Mouse (Mus musculus) megakaryocyte, adult 5-6 weeks (primary cell): ENCODE results near the gene Ear6. TPM values are rescaled to one million over a fixed set of nuclear protein-coding genes. Genes with fewer than 3 reads are reported as not detected.
"Not testable (repeated sequence)": the region's sequence is repeated elsewhere in the genome, so short reads cannot be mapped to it uniquely, and the experiment has no call there.

Source experiments
- ATAC-seq: 2 replicates; pipeline ENCODE4 v1.8.0; 2016; ENCODE audit warnings: mild to moderate bottlenecking, inconsistent platforms; ENCODE audit not compliant: poor library complexity, severe bottlenecking
- total RNA-seq, 2 experiments: library from RNA; stranded (forward) in 1 of 2; stranded (reverse) in 1 of 2; fragments of 153-499, 151-499 nt in 1 of 2; fragments of 221-1000, 200-1000 nt in 1 of 2; gene quantifications; 2 replicates each; pipeline versions ENCODE4 v1.2.3 to v1.2.4; 2015 to 2017

Gene Ear6
- total RNA-seq (2015) (69.3 and 75.6 TPM in 2 replicates), total RNA-seq (2017) (89.1 and 124 TPM in 2 replicates)

- ATAC-seq = no peak
Measured at GRCm38 (mm10) chr14:51853399-51853798, at the start of gene Ear6. Gene Ear6, plus strand, starts transcription at chr14:51853699.

- ATAC-seq = no peak
Measured at GRCm38 (mm10) chr14:51826625-51827024, 26.9 kb upstream of the Ear6 start.

- ATAC-seq = peak; percentile 78
Measured at GRCm38 (mm10) chr14:51827842-51828241, 25.7 kb upstream of the Ear6 start.

GRCm38 (mm10) chr14:51829188-51829587 is 24.3 kb upstream of the Ear6 start:
- no peak for ATAC-seq

- ATAC-seq = not testable (repeated sequence)
Measured at GRCm38 (mm10) chr14:51838480-51838879, 15.0 kb upstream of the Ear6 start.

GRCm38 (mm10) chr14:51842250-51842649 is 11.2 kb upstream of the Ear6 start:
- ATAC-seq = no peak

- ATAC-seq = no peak
Measured at GRCm38 (mm10) chr14:51842781-51843180, 10.7 kb upstream of the Ear6 start.

- 0 out of 2 replicates have a peak, but pooled peaks have one; percentile 52 for ATAC-seq
Measured at GRCm38 (mm10) chr14:51843882-51844281, 9.6 kb upstream of the Ear6 start.

- no peak for ATAC-seq
Measured at GRCm38 (mm10) chr14:51846566-51846965, 6.9 kb upstream of the Ear6 start.

GRCm38 (mm10) chr14:51851006-51851405 is 2.5 kb upstream of the Ear6 start:
- peak; percentile 63 for ATAC-seq

- peak; percentile 57 for ATAC-seq
Measured at GRCm38 (mm10) chr14:51855280-51855679, 1.8 kb downstream of the Ear6 start.

- 0 out of 2 replicates have a peak, but pooled peaks have one; percentile 40 for ATAC-seq
Measured at GRCm38 (mm10) chr14:51863603-51864002, 10.1 kb downstream of the Ear6 start.

- no peak for ATAC-seq
Measured at GRCm38 (mm10) chr14:51870756-51871155, 17.3 kb downstream of the Ear6 start.

GRCm38 (mm10) chr14:51871741-51872140 is 18.2 kb downstream of the Ear6 start:
- ATAC-seq = no peak

GRCm38 (mm10) chr14:51877517-51877916 is 24.0 kb downstream of the Ear6 start:
- no peak for ATAC-seq

- ATAC-seq = peak; percentile 66
Measured at GRCm38 (mm10) chr14:51883527-51884030, 30.1 kb downstream of the Ear6 start.

- no peak for ATAC-seq
Measured at GRCm38 (mm10) chr14:51884031-51884544, 30.6 kb downstream of the Ear6 start.

GRCm38 (mm10) chr14:51884598-51885331 is 31.3 kb downstream of the Ear6 start, which contains the start of gene Mettl17:
Gene Mettl17, plus strand, starts transcription at chr14:51884842.
- peak; percentile 95 for ATAC-seq

GRCm38 (mm10) chr14:51886051-51886450 is 32.6 kb downstream of the Ear6 start:
- no peak for ATAC-seq

- no peak for ATAC-seq
Measured at GRCm38 (mm10) chr14:51889833-51890232, 36.3 kb downstream of the Ear6 start.

- no peak for ATAC-seq
Measured at GRCm38 (mm10) chr14:51892191-51892939, 38.9 kb downstream of the Ear6 start, which contains the start of gene Slc39a2. Gene Slc39a2, plus strand, starts transcription at chr14:51892889.
